Mouse (Mus musculus) ovary, postnatal 36 days (tissue): Measurements from ENCODE around the gene Cpped1.

Experiments used
- DNase-seq: peaks from one replicate; pipeline ENCODE4 v3.0.0; 2022; ENCODE audit warnings: low spot score, mixed read lengths

Gene Cpped1

GRCm38 (mm10) chr16:11843441-11843840 lies 65.8 kb downstream of the Cpped1 start:
- no peak for DNase-seq

- DNase-seq = no peak
Measured at GRCm38 (mm10) chr16:11833474-11833873, 75.8 kb downstream of the Cpped1 start.

- DNase-seq = no peak
Measured at GRCm38 (mm10) chr16:11828816-11829215, 80.4 kb downstream of the Cpped1 start.

- DNase-seq = no peak
Measured at GRCm38 (mm10) chr16:11824833-11825232, 84.4 kb downstream of the Cpped1 start.

- no peak for DNase-seq
Measured at GRCm38 (mm10) chr16:11824385-11824784, 84.9 kb downstream of the Cpped1 start.

GRCm38 (mm10) chr16:11820791-11821190 lies 88.5 kb downstream of the Cpped1 start:
- no peak for DNase-seq

- DNase-seq = peak; percentile 23
Measured at GRCm38 (mm10) chr16:11814935-11815650, 94.2 kb downstream of the Cpped1 start.

- DNase-seq = no peak
Measured at GRCm38 (mm10) chr16:11812119-11812518, 97.1 kb downstream of the Cpped1 start.

- DNase-seq = no peak
Measured at GRCm38 (mm10) chr16:11809615-11810014, 99.6 kb downstream of the Cpped1 start.

- no peak for DNase-seq
Measured at GRCm38 (mm10) chr16:11801960-11802539, 107.2 kb downstream of the Cpped1 start.

- no peak for DNase-seq
Measured at GRCm38 (mm10) chr16:11795758-11796460, 113.3 kb downstream of the Cpped1 start.

- DNase-seq = no peak
Measured at GRCm38 (mm10) chr16:11794628-11795027, 114.6 kb downstream of the Cpped1 start.

GRCm38 (mm10) chr16:11793391-11793790 lies 115.9 kb downstream of the Cpped1 start:
- DNase-seq = no peak

- no peak for DNase-seq
Measured at GRCm38 (mm10) chr16:11790476-11790875, 118.8 kb downstream of the Cpped1 start.

GRCm38 (mm10) chr16:11785806-11786205 lies 123.4 kb downstream of the Cpped1 start:
- no peak for DNase-seq

GRCm38 (mm10) chr16:11784354-11784753 lies 124.9 kb downstream of the Cpped1 start:
- DNase-seq = no peak

- no peak for DNase-seq
Measured at GRCm38 (mm10) chr16:11783337-11783736, 125.9 kb downstream of the Cpped1 start.

GRCm38 (mm10) chr16:11782082-11782481 lies 127.2 kb downstream of the Cpped1 start:
- peak; percentile 14 for DNase-seq

GRCm38 (mm10) chr16:11778715-11779460 lies 130.4 kb downstream of the Cpped1 start:
- DNase-seq = no peak

- no peak for DNase-seq
Measured at GRCm38 (mm10) chr16:11778191-11778590, 131.1 kb downstream of the Cpped1 start.

- no peak for DNase-seq
Measured at GRCm38 (mm10) chr16:11776528-11776927, 132.7 kb downstream of the Cpped1 start.

- DNase-seq = no peak
Measured at GRCm38 (mm10) chr16:11774321-11774720, 134.9 kb downstream of the Cpped1 start.
